Mouse (Mus musculus) forebrain, embryonic 16.5 days (tissue): ENCODE results near the gene Kif9. TPM values are rescaled to one million over a fixed set of nuclear protein-coding genes. Genes with fewer than 3 reads are reported as not detected.

Experiments
- ATAC-seq: fragments of 200-750 bp; cut with Nextera tagmentation; 2 replicates; pipeline ENCODE4 v1.8.0; 2017; ENCODE audit warnings: mild to moderate bottlenecking, moderate library complexity
- H3K27ac ChIP-seq: fragments of 300-500 bp; sonication (generic); 2 replicates; pipeline ENCODE4 v1.5.1; 2014; ENCODE audit warnings: low read length, control low read depth
- H3K27me3 ChIP-seq: fragments of 300-500 bp; sonication (generic); replicated peaks from 2 replicates; pipeline ENCODE4 v1.6.1; 2014; ENCODE audit warnings: low read length; ENCODE audit not compliant: control insufficient read depth, insufficient read depth
- H3K36me3 ChIP-seq: fragments of 300-500 bp; sonication (generic); 2 replicates; pipeline ENCODE4 v1.6.1; 2014; ENCODE audit not compliant: control insufficient read depth, insufficient read depth
- H3K4me1 ChIP-seq: fragments of 300-500 bp; sonication (generic); replicated peaks from 2 replicates; pipeline ENCODE4 v1.6.1; 2014; ENCODE audit warnings: low read length; ENCODE audit not compliant: control insufficient read depth, insufficient read depth
- H3K4me2 ChIP-seq: fragments of 300-500 bp; sonication (generic); 2 replicates; pipeline ENCODE4 v1.6.1; 2014; ENCODE audit warnings: mild to moderate bottlenecking, low read length, control low read depth
- H3K4me3 ChIP-seq: fragments of 300-500 bp; sonication (generic); replicated peaks from 2 replicates; pipeline ENCODE4 v1.5.1; 2014; ENCODE audit warnings: mild to moderate bottlenecking, low read length, control low read depth
- H3K9ac ChIP-seq: fragments of 300-500 bp; sonication (generic); replicated peaks from 2 replicates; pipeline ENCODE4 v1.6.1; 2014; ENCODE audit warnings: low read depth, low read length, control low read depth
- H3K9me3 ChIP-seq: fragments of 300-500 bp; sonication (generic); 2 replicates; pipeline ENCODE4 v1.6.1; 2016; ENCODE audit warnings: low read length; ENCODE audit not compliant: control insufficient read depth
- WGBS: fragments of 180-500 bp; shearing (Covaris S2); extraction: QIAGEN DNeasy Blood & Tissue Kit; methylation state at CpG from one replicate; pipeline ENCODE4 v1.1.7; 2014; 5-methylcytosine and 5-hydroxymethylcytosine counted together
- polyA plus RNA-seq: library from polyadenylated mRNA; unstranded; fragments of >200 nt; fragmentation: Nextera tagmentation; extraction: Ambion mirVana; gene quantifications from 2 replicates; pipeline ENCODE4 v1.2.1, GENCODE M21; 2015

Kif9 gene
- polyA plus RNA-seq, 1 experiment from 2014 or later = 3.0 TPM

DNA sequence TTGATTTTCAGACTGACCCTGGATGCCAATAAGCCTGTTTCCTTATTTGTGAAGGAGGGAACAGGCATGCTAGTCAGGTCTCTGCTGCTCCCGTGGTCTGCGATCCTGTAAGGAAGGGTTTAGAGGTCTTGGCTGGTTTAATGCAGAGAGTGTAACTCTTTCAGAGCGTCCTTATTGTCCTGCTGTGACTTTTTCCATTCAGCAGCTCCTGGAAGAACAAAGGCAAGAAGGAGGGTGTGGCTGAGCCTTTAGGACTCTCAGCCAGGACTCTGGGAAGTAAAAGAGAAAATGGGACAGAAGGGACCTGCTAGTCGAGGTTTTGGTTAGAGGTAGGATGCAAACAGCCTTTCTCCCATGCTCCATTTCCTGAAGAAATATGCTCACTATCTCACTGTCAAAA lies 12.1 kb downstream of the Kif9 start:
- H3K4me1 ChIP-seq = no peaks in the 10 kb centered on the region
- ATAC-seq = no peak
- no peaks in the 10 kb centered on the region for H3K36me3 ChIP-seq
- no peaks in the 10 kb centered on the region for H3K27me3 ChIP-seq
- no peak overlapping the region for H3K4me3 ChIP-seq
- WGBS = 14% methylated on average over 4 of the region's 4 CpGs
- 0 out of 2 replicates have a peak, but pooled peaks cover 5% of the 10 kb centered on the region for H3K9me3 ChIP-seq
- H3K4me2 ChIP-seq = no peak overlapping the region
- no peak overlapping the region for H3K27ac ChIP-seq
- H3K9ac ChIP-seq = no peak overlapping the region

DNA sequence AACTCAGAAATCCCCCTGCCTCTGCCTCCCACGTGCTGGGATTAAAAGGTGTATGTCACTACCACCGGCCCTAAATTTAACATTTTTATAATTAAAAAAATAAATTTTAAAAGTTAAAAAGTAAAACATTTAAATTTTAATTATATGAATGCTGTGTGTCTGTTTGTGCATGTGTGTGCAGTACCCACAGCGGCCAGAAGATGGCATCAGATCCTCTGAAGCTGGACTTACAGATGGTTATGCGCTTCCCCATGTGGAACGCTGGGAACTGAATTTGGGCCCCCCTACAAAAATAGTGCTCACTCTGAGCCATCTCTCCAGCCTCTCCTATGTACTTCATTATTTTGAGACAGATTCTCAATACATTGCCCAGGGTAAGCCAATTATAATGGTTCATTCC lies 14.2 kb downstream of the Kif9 start:
- H3K4me3 ChIP-seq = no peak overlapping the region
- no peak for ATAC-seq

DNA sequence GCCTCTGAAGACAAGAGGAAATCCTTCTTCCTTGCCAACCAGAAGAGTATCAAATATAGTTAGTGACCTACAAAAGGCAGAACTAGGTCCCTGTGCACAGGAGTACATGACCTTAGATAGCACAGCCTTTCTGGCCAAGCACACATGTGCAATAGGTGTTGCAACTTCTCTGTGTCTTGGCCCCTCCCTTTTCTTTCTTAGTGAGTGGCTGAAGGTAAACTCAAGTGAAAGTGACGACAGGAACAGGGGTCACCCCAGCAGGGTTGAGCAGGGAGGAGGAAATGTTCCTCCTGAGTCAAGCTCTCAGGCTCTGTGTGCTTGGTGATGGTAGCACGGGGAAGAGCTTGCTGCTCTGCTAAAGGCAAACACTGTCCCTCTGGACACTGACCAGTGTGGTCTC lies 49.0 kb downstream of the Kif9 start:
- 58% methylated on average over 2 of the region's 2 CpGs for WGBS
- Histone ChIP-seq H3K27ac (no peak overlapping the region), H3K9ac (no peak overlapping the region), H3K27me3 (no peaks in the 10 kb centered on the region), H3K4me2 (no peak overlapping the region), H3K4me3 (no peak overlapping the region), H3K4me1 (peaks cover under 1% of the 10 kb centered on the region; the same call in 1 of the 2 replicates), H3K36me3 (no peaks in the 10 kb centered on the region), H3K9me3 (no peaks in the 10 kb centered on the region)
- no peak for ATAC-seq

More for the DNA sequence above, 14.2 kb downstream of the Kif9 start:
- Histone ChIP-seq H3K4me1 (no peaks in the 10 kb centered on the region), H3K9ac (no peak overlapping the region), H3K36me3 (no peaks in the 10 kb centered on the region), H3K27me3 (no peaks in the 10 kb centered on the region), H3K27ac (no peak overlapping the region), H3K9me3 (0 out of 2 replicates have a peak, but pooled peaks cover 5% of the 10 kb centered on the region), H3K4me2 (no peak overlapping the region)
- 70% methylated on average over 5 of the region's 5 CpGs for WGBS

DNA sequence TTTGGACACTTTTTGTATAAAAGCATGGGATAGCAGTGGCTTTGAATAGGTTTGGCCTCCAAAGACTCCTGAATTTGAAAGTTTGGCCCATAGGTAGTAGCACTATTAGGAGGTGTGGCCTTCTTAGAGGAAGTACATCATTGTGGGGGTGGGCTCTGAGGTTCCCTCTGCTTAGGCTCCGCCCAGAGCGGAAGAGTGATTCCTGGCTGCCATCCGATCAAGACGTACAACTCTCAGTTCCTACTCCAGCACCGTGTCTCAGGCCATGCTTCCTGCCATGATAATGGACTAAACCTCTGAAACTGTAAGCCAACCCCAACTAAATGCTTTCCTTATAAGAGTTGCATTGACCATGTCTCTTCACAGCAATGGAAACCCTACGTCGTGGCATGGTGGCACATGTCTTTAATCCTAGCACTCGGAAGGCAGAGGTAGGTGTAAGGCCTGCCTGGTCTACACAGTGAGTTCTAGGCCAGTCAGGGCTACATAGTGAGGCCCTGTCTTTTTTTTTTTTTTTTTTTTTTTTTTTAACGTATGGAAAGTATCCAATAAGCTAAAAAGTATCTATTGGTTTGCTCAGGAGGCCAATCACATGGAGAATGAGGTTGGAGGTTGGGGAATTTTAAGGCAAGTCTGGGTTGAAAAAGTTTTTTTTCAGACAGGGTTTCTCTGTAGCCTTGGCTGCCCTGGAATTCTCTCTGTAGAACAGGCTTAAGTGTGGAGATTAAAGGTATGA lies 52.4 kb downstream of the Kif9 start:
- Histone ChIP-seq H3K4me2 (no peak overlapping the region), H3K27ac (no peak overlapping the region), H3K36me3 (no peaks in the 10 kb centered on the region), H3K27me3 (no peaks in the 10 kb centered on the region), H3K9ac (no peak overlapping the region), H3K4me3 (no peak overlapping the region), H3K4me1 (peaks cover 12% of the 10 kb centered on the region), H3K9me3 (no peaks in the 10 kb centered on the region)
- 34% methylated on average over 9 of the region's 9 CpGs for WGBS
- ATAC-seq = no peak

DNA sequence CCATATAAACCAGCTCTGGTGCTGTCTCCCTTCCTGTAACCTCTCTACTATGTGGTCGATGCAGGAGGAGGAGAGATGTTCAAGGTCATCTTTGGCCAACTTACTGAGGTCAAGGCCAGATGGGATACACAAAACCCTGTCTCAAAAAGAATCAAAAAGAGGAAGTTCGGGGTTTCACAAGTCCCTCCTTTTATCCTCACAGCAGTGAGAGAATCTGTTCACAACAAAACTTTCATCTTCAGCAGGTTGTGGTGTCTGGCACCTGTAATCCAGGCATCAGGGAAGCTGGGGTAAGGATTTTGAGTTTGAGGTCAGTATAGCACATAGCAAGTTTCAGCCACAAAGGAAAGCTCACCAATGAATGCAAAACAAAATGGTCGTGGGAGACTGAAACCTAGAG lies 53.9 kb downstream of the Kif9 start:
- WGBS = 68% methylated on average over 3 of the region's 3 CpGs
- Histone ChIP-seq H3K4me2 (no peak overlapping the region), H3K9ac (no peak overlapping the region), H3K36me3 (no peaks in the 10 kb centered on the region), H3K4me3 (no peak overlapping the region), H3K4me1 (peaks cover 24% of the 10 kb centered on the region), H3K9me3 (no peaks in the 10 kb centered on the region), H3K27ac (no peak overlapping the region), H3K27me3 (no peaks in the 10 kb centered on the region)
- no peak for ATAC-seq

DNA sequence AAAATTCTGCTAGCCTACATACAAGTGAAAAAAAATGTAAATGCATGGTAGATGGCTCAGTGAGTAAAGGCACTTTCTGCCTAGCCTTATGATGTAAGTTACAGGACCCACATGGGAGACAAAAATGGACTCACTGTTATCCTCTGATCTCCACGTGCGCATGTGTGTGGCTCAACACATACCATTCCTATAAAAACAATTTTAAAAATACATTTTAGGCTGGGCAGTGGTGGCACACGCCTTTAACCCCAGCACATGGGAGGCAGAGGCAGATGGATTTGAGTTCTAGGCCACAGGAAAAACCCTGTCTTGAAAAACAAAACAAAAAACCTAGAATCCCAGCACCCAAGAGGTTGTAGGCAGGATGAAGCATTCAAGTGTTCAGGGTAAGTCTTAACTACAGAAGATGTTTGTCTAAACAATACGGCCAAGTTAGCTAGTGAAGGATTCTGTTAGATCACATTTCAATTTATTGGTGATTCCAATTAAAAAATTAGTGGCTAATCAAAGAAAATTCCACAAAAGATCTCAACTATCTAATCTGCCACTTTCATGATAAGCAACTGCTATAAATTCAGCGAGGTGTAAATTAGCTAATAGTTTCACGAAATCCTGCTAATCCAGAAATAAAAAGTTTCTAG lies 54.5 kb downstream of the Kif9 start:
- no peak for ATAC-seq
- Histone ChIP-seq H3K27me3 (no peaks in the 10 kb centered on the region), H3K4me2 (peak overlapping the region; percentile 61), H3K36me3 (no peaks in the 10 kb centered on the region), H3K4me1 (peaks cover 27% of the 10 kb centered on the region), H3K4me3 (peak overlapping the region; percentile 76), H3K27ac (no peak overlapping the region; the same call in none of the 2 replicates), H3K9me3 (no peaks in the 10 kb centered on the region), H3K9ac (peak overlapping the region; percentile 88)
- WGBS = 28% methylated on average over 6 of the region's 6 CpGs

DNA sequence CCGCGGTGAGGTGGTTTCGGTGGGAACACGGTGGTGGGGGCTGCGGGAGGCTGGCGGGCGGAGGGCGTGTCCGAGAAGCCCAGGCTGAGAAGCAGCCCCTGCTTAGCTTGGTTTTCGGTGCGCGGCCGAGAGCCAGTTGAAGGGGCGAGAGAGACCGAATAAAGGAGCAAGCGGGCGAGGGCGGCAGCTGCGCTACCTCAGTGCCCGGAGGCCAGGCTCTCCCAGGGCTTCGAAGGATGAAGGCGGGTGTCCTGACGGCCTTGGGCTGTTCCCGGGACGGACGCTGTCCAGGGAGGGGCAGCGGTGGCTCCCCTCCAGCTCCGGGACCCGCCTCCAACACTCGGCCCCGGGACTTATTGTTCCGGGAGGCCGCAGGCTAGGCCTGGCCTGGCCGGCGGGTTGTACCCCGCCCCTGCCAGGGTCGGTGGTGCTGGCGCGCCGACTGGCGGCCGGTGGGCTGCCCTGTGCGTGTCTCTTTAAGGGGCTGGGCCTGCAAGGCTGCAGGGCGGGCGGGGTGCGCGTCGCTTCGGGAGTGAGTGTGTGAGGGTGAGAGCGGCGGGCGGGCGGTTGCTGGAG lies 55.2 kb downstream of the Kif9 start:
- WGBS = under 1% methylated on average over 46 of the region's 53 CpGs

DNA sequence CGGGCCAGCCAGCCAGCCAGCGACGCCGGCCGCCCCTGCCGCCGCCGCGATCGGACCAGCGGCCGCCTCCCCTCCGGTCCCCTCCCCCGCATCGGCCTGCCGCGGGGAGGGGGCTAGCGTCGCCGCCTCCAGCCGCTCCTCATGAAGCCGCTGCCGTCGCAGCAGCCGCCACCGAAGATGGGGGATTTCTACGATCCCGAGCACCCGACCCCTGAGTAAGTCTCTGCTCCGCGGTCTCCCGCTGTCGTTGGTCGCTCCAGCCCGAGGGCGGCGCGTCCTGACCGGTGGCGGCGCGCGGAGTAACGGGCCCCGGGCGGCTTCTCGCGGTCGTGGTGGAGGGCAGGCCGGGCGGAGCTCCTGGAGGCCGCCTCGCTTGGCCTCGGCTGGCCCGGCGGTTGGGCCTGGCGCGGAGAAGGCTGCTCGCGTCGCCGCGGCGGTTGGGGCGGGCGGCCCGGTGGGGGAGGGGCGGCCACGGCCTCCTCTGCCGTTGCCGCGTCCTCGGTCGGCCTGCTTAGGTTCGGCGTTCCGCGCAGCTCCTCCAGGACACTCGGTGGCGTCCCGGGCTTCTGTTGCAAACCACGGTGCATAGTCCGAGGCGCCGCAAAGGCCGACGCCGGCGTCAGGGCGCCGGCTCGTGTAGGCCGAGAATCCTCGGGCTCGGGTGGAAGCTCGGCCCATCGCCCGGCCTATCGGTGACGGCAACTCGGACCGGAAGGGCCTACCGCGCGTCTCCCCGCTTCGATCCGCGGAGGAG lies 56.0 kb downstream of the Kif9 start, which contains the start of gene Setd2:
Setd2 (plus strand) TSS at position 60 of the 754 bp plus-strand sequence.
- H3K4me2 ChIP-seq = peak within 1 kb of the TSS; percentile 83
- peak; percentile 57 for ATAC-seq
- under 1% methylated on average over 80 of the region's 109 CpGs for WGBS

More for the DNA sequence above, 55.2 kb downstream of the Kif9 start:
- Histone ChIP-seq H3K36me3 (no peaks in the 10 kb centered on the region), H3K27ac (peak overlapping the region; percentile 95), H3K27me3 (no peaks in the 10 kb centered on the region), H3K4me3 (peak overlapping the region; percentile 76), H3K4me2 (peak overlapping the region; percentile 61), H3K9me3 (no peaks in the 10 kb centered on the region), H3K4me1 (peaks cover 27% of the 10 kb centered on the region), H3K9ac (peak overlapping the region; percentile 88)
- peak; percentile 99 for ATAC-seq

DNA sequence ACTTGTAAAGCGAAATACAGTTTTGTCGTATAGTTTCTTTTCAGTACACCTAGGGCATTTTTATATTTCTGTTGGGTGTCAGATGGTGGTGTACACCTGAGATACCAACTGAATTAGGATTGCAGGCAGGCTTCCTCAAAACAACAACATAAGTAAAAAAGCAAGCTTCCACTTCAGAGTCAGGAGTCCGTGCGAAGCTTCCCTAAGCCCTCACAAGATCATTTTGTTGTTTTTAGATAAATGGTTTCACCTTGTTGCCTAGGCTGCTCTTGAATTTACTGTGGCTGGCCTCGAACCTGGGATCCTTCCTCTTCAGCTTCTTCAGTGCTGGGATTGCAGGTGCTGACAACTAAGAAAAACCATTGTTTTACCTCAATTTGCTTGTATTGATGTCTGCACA lies 56.9 kb downstream of the Kif9 start:
- no peak for ATAC-seq
- WGBS = 35% methylated on average over 5 of the region's 5 CpGs

More for the DNA sequence above, 56.0 kb downstream of the Kif9 start, which contains the start of gene Setd2:
- H3K27me3 ChIP-seq = no peaks in the 10 kb centered on the region
- peaks cover 27% of the 10 kb centered on the region for H3K4me1 ChIP-seq
- no peaks in the 10 kb centered on the region for H3K9me3 ChIP-seq
- peak within 1 kb of the TSS; percentile 76 for H3K4me3 ChIP-seq
- no peaks in the 10 kb centered on the region for H3K36me3 ChIP-seq
- peak within 1 kb of the TSS; percentile 95 for H3K27ac ChIP-seq
- peak within 1 kb of the TSS; percentile 88 for H3K9ac ChIP-seq

More for the DNA sequence above, 56.9 kb downstream of the Kif9 start:
- Histone ChIP-seq H3K9me3 (no peaks in the 10 kb centered on the region), H3K4me2 (peak overlapping the region; percentile 83), H3K4me3 (peak overlapping the region; percentile 76), H3K36me3 (no peaks in the 10 kb centered on the region), H3K9ac (peak overlapping the region; percentile 88), H3K4me1 (peaks cover 27% of the 10 kb centered on the region), H3K27me3 (no peaks in the 10 kb centered on the region), H3K27ac (no peak overlapping the region)
